Mouse (Mus musculus) olfactory bulb, adult 2 months (tissue): Measurements from ENCODE around the gene Emid1.

ENCODE experiments used
- CTCF ChIP-seq: fragments of 200-500 bp; IDR thresholded peaks from 2 replicates; pipeline ENCODE4 v1.5.1; 2012; ENCODE audit warnings: low read depth, mild to moderate bottlenecking, low read length, moderate library complexity; ENCODE audit not compliant: insufficient read depth
- POLR2A ChIP-seq: fragments of 200-500 bp; IDR thresholded peaks from 2 replicates; pipeline ENCODE4 v1.6.1; 2012; ENCODE audit warnings: mild to moderate bottlenecking, low read depth, low read length, moderate library complexity; ENCODE audit not compliant: insufficient read depth

- no peak for TF ChIP-seq CTCF
- no peak for TF ChIP-seq POLR2A
Measured at GRCm38 (mm10) chr11:5067063-5067462, 85.0 kb downstream of the Emid1 start.
